Mouse (Mus musculus) CH12.LX (cell line): Measurements from ENCODE around the gene Gse1.

ENCODE experiments used
- CTCF ChIP-seq, 2 experiments: IDR thresholded peaks in 1 of 2; conservative IDR thresholded peaks in 1 of 2; 2 replicates each; pipeline ENCODE4 v1.5.1; 2011 to 2012; ENCODE audit warnings: low read depth in 2 of 2, low read length in 2 of 2, improper control_type of control experiment in 1 of 2, inconsistent platforms in 1 of 2, mild to moderate bottlenecking in 1 of 2, moderate library complexity in 1 of 2
- ELF1 ChIP-seq: IDR thresholded peaks from 2 replicates; pipeline ENCODE4 v1.6.1; 2014; ENCODE audit warnings: low read depth, mild to moderate bottlenecking, inconsistent platforms, low read length, improper control_type of control experiment
- MAX ChIP-seq: IDR thresholded peaks from 2 replicates; pipeline ENCODE4 v1.6.1; 2011; ENCODE audit warnings: low read length, improper control_type of control experiment
- MYC ChIP-seq: IDR thresholded peaks from 2 replicates; pipeline ENCODE4 v1.6.1; 2011; ENCODE audit warnings: low read depth, mild to moderate bottlenecking, improper control_type of control experiment, low read length
- POLR2A ChIP-seq: IDR thresholded peaks from 2 replicates; pipeline ENCODE4 v1.6.1; 2011; ENCODE audit warnings: low read depth, mild to moderate bottlenecking, improper control_type of control experiment, low read length
- TBP ChIP-seq: conservative IDR thresholded peaks from 2 replicates; pipeline ENCODE4 v1.6.1; 2011; ENCODE audit warnings: low read depth, low read length, improper control_type of control experiment
- USF2 ChIP-seq: conservative IDR thresholded peaks from 2 replicates; pipeline ENCODE4 v1.6.1; 2011; ENCODE audit warnings: low read depth, low read length, improper control_type of control experiment

DNA sequence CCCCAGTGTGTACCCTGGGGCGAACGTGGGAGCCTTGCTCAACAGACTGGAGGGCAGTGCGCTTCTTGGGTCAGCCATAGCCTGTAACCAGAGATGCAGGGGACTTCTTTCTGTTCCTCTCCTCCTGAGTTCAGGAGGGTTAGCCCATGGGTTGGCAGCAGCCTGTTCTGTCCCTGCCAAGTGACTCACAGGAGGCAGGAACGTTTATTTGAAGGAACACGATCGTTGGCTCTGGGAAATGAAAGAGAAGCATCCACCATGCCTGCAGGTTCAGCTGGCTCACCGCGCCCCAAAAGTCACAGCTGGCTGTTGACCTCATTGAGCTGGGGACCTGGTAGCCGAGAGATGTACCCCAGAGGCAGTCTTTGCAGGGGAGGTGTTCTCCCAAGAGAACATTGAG lies 80.3 kb downstream of the Gse1 start:
- TF ChIP-seq MYC: no peak
- TF ChIP-seq CTCF (conservative IDR thresholded peaks at IDR 0.05 in 1 of 2, IDR thresholded peaks at IDR 0.05 in 1 of 2; ENCODE audit: low read depth in 2 of 2, low read length in 2 of 2): no peak
- no peak for TF ChIP-seq MAX
- no peak for TF ChIP-seq TBP
- no peak for TF ChIP-seq POLR2A
- no peak for TF ChIP-seq ELF1
- no peak for TF ChIP-seq USF2
